Mouse (Mus musculus) Patski (cell line): Measurements from ENCODE around the gene Npas1. TPM values are rescaled to one million over a fixed set of nuclear protein-coding genes. Genes with fewer than 3 reads are reported as not detected.

ENCODE experiments used
- ATAC-seq: fragments of 100-300 bp; one replicate; pipeline ENCODE4 v1.8.0; 2021
- CTCF ChIA-PET: fragments of 350-600 bp; sonication (Branson Sonifier 250); formaldehyde crosslinking; loops from one replicate; lab custom pipeline; 2022; ENCODE audit warnings: inconsistent platforms; lab: Charles Lee
- POLR2A ChIA-PET: fragments of 350-600 bp; sonication (Branson Sonifier 250); formaldehyde crosslinking; loops from one replicate; lab custom pipeline; 2022; ENCODE audit warnings: antibody characterized with exemption, inconsistent platforms; lab: Charles Lee
- DNase-seq: peaks from one replicate; pipeline ENCODE4 v3.0.0-alpha.2; 2011; ENCODE audit warnings: low read depth, low spot score
- H3K27me3 ChIP-seq: fragments of 371-371 bp; one replicate; pipeline ENCODE4 v1.5.1; 2021
- CTCF ChIP-seq: fragments of 100-300 bp; IDR thresholded peaks from one replicate; pipeline ENCODE4 v1.5.1; 2021
- in situ Hi-C: fragments of 300-500 bp; cut with MboI; formaldehyde crosslinking; loops from 3 replicates; pipeline ENCODE4 v1.11.1; 2018; ENCODE audit warnings: low pct_unique_long_range_greater_than_20kb, mixed read lengths
- polyA plus RNA-seq: library from polyadenylated mRNA; unstranded; gene quantifications from one replicate; pipeline ENCODE4 v1.2.3, GENCODE M21; 2021

Gene Npas1
- polyA plus RNA-seq, 1 experiment from 2014 or later: 0.67 TPM

GRCm38 (mm10) chr7:16426129-16426729 lies 51.3 kb downstream of the Npas1 start:
- in situ Hi-C loops: no loop called here
- DNase-seq (no peak), ATAC-seq (peak; percentile 62)
- ChIA-PET POLR2A (interaction anchor here (0.7 to 2.6 kb wide), 3 partner anchors 17 to 27 kb away, joined by 3 to 12 read pairs (median 6); no protein-coding TSS in a partner anchor), CTCF (interaction anchor here (0.7 to 5.9 kb wide), 14 partner anchors 11 to 132 kb away, joined by 3 to 56 read pairs (median 6); partner anchors contain the start of genes Sae1 and Zc3h4)
- TF ChIP-seq CTCF: no peak
- no peaks in the 10 kb centered on the region for H3K27me3 ChIP-seq

GRCm38 (mm10) chr7:16425721-16426120 lies 51.8 kb downstream of the Npas1 start:
- in situ Hi-C loops: no loop called here
- TF ChIP-seq CTCF: no peak
- H3K27me3 ChIP-seq: no peaks in the 10 kb centered on the region
- no peak for DNase-seq
- ChIA-PET CTCF (interaction anchor here (0.7 to 5.9 kb wide), 14 partner anchors 10 to 131 kb away, joined by 3 to 56 read pairs (median 6); partner anchors contain the start of genes Sae1 and Zc3h4), POLR2A (interaction anchor here (0.7 to 2.6 kb wide), 4 partner anchors 9 to 26 kb away, joined by 3 to 12 read pairs (median 5); no protein-coding TSS in a partner anchor)
- no peak for ATAC-seq

- H3K27me3 ChIP-seq: no peaks in the 10 kb centered on the region
- DNase-seq (no peak), ATAC-seq (no peak)
- POLR2A ChIA-PET: no interaction called here
- CTCF ChIA-PET: interaction anchor here (1.2 to 5.9 kb wide), 3 partner anchors 8 to 26 kb away, joined by 3 to 56 read pairs (median 52); no protein-coding TSS in a partner anchor
- no peak for TF ChIP-seq CTCF
- in situ Hi-C loops: no loop called here
Measured at GRCm38 (mm10) chr7:16423731-16424130, 53.8 kb downstream of the Npas1 start.

GRCm38 (mm10) chr7:16422222-16422856 lies 55.2 kb downstream of the Npas1 start:
- ATAC-seq: no peak
- no peaks in the 10 kb centered on the region for H3K27me3 ChIP-seq
- in situ Hi-C loops: no loop called here
- no peak for DNase-seq
- ChIA-PET POLR2A (no interaction called here), CTCF (interaction anchor here (1.2 kb wide), 1 partner anchor 9 kb away, joined by 3 read pairs; no protein-coding TSS in a partner anchor)
- TF ChIP-seq CTCF: no peak

- ChIA-PET POLR2A (interaction anchor here (0.7 to 2.0 kb wide), 4 partner anchors 16 to 33 kb away, joined by 3 to 4 read pairs (median 3); partner anchors contain the start of gene Sae1), CTCF (no interaction called here)
- in situ Hi-C loops: no loop called here
- TF ChIP-seq CTCF: no peak
- DNase-seq: no peak
- ATAC-seq: no peak
- H3K27me3 ChIP-seq: no peaks in the 10 kb centered on the region
Measured at GRCm38 (mm10) chr7:16420493-16421118, 56.9 kb downstream of the Npas1 start.

GRCm38 (mm10) chr7:16418713-16419112 lies 58.8 kb downstream of the Npas1 start:
- ChIA-PET CTCF (interaction anchor here (1.6 to 5.6 kb wide), 2 partner anchors 12 to 15 kb away, joined by 4 to 48 read pairs; partner anchors contain the start of gene Zc3h4), POLR2A (interaction anchor here (1.7 kb wide), 1 partner anchor 17 kb away, joined by 8 read pairs; no protein-coding TSS in a partner anchor)
- in situ Hi-C loops: no loop called here
- no peaks in the 10 kb centered on the region for H3K27me3 ChIP-seq
- ATAC-seq: no peak
- no peak for TF ChIP-seq CTCF
- no peak for DNase-seq

GRCm38 (mm10) chr7:16417141-16417771 lies 60.3 kb downstream of the Npas1 start:
- ChIA-PET POLR2A (interaction anchor here (0.8 to 2.1 kb wide), 4 partner anchors 12 to 27 kb away, joined by 4 to 10 read pairs (median 7); no protein-coding TSS in a partner anchor), CTCF (interaction anchor here (1.0 to 5.6 kb wide), 2 partner anchors 14 to 21 kb away, joined by 5 to 48 read pairs; partner anchors contain the start of gene Zc3h4)
- TF ChIP-seq CTCF: no peak
- no peaks in the 10 kb centered on the region for H3K27me3 ChIP-seq
- ATAC-seq (peak; percentile 69), DNase-seq (no peak)
- in situ Hi-C loops: no loop called here

GRCm38 (mm10) chr7:16415426-16415825 lies 62.1 kb downstream of the Npas1 start:
- no peaks in the 10 kb centered on the region for H3K27me3 ChIP-seq
- in situ Hi-C loops: no loop called here
- CTCF ChIA-PET: interaction anchor here (1.1 to 5.6 kb wide), 4 partner anchors 11 to 120 kb away, joined by 5 to 48 read pairs (median 6); partner anchors contain the start of gene Zc3h4
- TF ChIP-seq CTCF: no peak
- DNase-seq: no peak
- no peak for ATAC-seq
- POLR2A ChIA-PET: interaction anchor here (0.8 to 5.0 kb wide), 3 partner anchors 10 to 16 kb away, joined by 3 to 37 read pairs (median 10); no protein-coding TSS in a partner anchor

GRCm38 (mm10) chr7:16412930-16413329 lies 64.6 kb downstream of the Npas1 start:
- ATAC-seq (no peak), DNase-seq (no peak)
- CTCF ChIA-PET: interaction anchor here (1.9 kb wide), 1 partner anchor 9 kb away, joined by 10 read pairs; no protein-coding TSS in a partner anchor
- in situ Hi-C loops: no loop called here
- POLR2A ChIA-PET: interaction anchor here (3.3 to 5.0 kb wide), 2 partner anchors 8 to 11 kb away, joined by 16 to 37 read pairs; partner anchors contain the start of gene Zc3h4
- TF ChIP-seq CTCF: no peak
- H3K27me3 ChIP-seq: no peaks in the 10 kb centered on the region
